Mouse (Mus musculus): ENCODE measurements at regions not wholly inside any gene's neighbourhood (a gene's known extent, or its start where the extent isn't known, plus 50 kb on each side); places are given as distances from the start of the nearest gene placed in this dataset.
A peak's percentile ranks its signal among the peaks of the same experiment; 100 is the strongest.

DNA sequence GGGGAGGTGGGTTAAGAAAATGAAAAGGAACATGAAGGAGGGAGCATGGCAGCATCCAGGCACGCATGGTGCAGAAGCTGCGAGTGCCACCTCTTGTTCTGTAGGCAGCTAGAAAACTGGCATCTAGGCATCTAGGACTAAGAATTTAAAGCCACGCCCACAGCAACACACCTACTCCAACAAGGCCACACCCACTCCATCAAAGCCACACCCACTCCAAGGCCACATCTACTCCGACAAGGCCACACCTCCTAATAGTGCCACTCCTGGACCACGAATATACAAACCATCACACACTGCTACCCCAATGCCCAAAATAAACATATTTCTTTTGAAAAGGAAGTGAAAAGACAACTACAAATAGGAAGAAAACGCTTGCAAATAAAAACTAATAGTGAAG, 66.6 kb upstream of the Zmiz1 start:
- DNase-seq, result peak; percentile 28

DNA sequence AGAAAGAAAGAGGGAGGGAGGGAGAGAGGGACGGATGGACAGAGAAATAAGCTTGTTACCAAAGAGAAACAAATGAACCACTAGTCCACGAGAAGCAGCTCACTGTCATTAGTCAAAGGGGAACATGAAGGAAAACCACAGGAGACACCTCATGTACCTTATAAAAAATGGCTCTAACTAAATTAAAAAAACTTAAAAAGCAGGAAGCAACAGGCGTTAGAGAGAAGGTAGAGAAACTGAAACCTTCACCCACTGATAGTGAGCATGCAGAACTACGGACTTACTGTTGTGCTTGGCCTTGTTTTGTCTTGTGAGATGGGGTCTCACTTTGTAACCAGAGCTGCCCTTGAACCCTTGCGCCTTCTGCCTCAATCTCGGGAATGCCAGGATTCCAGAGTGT, 66.0 kb upstream of the Zmiz1 start:
- no peak for DNase-seq

DNA sequence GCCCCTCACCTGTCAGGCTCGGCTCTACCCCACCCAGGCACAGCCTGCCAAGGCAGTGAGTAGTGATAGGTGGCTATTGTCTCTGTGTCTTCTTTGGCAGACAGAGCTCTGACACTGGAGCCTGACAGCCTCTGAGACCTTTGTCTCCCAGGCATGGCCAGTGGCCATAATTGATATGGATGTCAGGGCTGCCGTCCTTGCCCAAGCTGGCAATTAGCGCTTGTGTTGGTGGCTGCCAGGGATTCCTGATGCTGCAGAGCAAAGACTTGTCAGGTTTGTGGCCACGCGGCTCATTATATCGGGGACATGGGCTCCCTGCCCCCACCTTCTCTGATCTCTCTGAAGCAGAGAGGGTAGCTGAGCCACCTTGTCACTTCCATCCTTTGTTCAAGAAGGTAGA, 64.1 kb upstream of the Zmiz1 start:
- no peak for DNase-seq

DNA sequence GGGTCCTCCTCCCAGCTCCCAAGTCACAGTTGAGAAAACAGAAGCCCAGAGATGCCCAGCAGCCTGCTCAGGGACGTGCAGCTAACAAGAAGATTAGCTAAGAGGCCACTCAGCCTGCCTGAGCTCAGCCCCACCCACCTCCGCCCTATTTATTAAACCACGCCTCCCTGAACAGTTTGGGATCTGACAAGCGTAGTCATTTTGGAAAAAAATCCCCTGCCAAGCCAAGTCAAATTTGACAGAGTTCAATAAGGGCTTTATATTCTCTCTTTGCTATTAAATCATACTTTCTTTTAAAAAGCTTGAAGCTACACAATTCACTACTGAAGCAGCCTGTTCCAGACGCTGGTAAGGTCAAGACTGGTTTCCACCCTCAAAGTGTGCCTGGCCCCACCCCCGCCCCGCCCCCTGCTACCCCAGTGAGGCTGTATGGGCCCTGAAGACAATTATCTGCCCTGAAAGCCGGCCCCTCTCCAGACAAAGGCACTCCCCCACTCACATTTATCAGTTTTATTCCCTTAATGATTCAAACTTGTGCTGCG, 61.9 kb upstream of the Zmiz1 start:
- peak; percentile 93 for DNase-seq

DNA sequence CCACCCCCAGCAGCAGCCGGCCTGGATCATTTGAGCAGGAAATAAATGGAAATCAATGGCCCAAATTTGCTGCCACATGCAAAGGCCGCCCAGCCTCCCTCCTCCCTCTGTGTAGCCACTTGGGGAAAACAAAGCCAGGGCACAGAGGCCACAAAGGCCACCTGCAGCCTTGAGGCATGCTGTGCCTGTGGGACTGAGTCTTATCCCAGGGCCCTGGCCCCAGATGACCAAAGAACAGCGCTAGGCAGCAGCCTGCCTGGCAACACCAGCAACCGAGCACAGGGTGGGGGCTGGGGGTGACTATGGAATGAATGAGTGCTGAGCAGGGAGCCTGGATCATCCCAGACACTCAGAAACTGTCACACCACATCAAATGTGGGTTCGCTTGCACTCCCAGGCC, 61.2 kb upstream of the Zmiz1 start:
- no peak for DNase-seq

DNA sequence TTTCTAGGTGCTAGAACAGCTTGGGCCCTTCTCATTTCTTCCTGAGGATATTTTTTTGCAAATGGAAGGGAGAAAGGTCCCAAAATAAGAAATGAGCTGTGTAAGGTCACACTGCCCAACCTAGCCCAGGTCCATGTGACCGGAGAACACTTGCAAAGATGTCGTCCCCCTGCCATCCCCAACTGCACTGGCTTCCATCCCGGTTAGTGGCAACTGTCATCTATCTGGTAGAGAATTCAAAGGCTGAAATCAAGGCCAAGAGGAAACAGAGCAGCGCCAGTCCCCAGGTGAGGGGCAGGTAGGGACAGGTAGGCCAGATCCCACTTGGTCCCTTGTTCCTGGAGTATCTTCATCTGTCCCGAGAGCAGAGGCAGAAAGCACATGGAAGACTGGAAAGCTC, 60.2 kb upstream of the Zmiz1 start:
- DNase-seq, result no peak

DNA sequence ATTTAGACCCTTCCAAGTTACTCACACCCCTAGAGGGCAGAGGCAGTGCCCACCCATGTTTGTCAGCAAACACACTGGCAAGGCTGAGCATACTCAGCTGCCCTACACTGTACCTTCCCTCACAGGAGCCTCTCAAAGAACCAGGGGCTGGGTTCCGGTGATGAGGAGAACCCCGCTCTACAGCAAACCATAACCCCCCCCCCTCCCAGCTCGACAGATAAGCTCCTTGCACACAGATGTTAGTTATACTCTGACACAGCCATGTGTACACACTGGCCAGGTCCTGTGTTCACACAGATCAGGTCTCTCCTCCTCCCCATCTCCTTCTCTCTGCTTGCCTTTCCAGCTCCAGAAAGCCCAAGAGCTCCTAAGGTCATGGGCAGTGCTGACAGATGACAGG, 59.7 kb upstream of the Zmiz1 start:
- no peak for DNase-seq

DNA sequence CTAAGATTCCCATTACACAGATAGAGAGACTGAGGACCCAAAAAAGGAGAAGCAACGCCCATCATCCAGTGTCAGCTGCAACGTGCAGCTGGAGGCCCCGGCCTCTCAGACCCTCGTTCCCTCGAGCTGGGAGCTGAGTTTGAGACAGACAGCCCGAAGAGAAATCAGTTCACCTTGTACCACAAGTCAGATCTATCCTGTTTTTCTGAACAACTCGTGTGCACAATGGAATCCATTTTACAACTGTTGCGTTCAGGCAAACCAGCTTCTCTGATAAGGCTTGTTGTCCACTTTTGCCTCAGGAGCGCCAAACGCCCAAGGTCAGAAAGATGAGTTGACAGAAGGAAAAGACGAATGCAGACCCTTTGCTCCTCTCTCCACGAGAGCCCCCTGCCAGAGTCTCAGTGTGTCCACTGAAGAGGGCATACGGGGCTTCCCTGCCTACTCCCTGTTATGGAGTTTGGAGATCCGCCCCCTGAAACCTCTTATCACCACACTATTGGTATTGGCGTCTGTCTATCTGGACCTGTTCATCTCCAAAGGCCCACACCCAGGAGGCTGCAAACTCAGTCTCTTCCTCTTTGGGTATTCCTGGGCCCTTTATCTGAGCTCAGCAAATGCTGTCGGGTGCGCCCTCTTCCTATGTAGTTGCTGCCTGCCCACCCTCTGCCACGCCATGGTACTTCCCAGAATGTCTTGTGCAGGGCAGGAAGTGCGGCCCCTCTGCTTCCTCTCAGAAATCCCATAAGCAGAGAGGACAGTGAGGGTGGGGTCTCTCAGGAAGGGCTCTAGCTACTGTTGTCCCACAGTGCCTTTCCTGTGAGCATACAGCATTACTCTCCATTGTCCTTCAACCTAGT, 57.7 kb upstream of the Zmiz1 start:
- peak; percentile 86 for DNase-seq

DNA sequence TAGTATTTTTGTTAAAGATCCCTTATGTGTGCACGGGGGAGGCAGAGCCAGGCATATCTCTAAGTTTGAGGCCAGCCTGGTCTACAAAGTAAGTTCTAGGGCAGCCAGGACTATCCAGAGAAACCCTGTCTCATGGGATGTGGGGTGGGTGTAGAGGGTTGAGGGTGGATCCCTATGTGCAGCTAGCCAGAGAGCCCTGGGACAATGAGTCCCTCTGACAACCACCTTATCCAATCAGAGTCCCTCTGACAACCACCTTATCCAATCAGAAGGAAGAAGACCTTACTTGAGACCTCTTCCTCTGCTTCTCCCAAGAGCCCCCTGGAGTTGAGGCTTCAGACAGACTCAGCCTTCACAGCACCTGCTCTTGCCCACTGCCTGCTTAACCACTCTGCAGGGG, 56.6 kb upstream of the Zmiz1 start:
- peak; percentile 23 for DNase-seq

DNA sequence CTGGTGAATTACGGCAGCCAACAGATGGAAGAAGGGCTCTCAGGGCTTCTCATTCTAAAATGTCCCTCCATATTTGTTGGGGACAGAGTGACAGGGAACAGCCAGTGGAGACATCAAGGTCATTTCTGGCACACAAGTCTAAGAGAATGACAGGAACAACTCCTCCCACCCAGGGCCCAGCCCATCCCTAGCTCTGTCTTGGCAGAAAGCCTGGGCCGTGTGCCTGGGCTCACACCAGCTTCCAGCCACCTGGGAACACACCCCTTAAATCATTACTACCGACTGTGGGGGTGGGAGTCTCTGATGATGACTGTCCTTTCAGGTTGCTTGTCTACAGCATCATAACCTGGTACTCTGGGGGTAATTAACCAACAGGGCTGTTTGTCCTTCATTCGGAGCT, 53.8 kb upstream of the Zmiz1 start:
- DNase-seq, result peak; percentile 47

DNA sequence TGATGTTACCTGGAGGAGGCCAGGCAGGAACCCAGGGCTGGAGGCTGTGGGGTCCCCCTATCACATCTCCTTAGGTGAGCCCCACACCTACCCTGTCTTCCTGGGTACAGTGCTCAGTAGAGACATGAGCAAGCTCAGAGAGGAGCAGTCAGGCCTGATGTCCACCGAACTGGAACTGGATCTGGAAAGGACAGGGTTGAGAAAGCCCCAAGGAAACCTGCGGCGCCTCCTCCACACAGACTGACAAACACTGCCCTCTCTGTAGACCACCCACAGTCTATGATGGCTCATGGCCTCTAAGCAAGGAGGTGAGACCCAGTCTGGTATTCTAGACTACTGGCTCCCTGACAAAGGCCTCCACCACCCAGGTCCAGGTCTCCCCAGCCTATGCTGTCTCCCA, 52.9 kb upstream of the Zmiz1 start:
- no peak for DNase-seq

DNA sequence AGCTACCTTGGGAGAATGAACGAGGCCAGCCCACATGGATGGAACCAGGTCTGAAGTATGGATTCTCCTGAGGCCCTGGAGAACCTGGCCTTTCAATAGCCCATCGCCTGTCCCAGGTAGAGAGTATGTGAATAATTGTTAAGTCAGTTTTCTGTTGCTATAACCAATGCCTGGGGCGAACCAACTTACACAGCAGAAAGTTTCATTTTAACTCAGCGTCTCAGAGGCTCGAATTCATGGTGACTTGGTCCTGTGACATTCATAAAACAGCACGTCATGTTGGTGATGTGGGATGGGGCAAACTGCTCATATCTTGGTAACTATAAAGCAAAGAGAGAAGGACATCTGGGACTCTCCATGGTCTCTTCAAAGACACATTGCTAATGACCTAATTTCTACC, 52.4 kb upstream of the Zmiz1 start:
- no peak for DNase-seq

DNA sequence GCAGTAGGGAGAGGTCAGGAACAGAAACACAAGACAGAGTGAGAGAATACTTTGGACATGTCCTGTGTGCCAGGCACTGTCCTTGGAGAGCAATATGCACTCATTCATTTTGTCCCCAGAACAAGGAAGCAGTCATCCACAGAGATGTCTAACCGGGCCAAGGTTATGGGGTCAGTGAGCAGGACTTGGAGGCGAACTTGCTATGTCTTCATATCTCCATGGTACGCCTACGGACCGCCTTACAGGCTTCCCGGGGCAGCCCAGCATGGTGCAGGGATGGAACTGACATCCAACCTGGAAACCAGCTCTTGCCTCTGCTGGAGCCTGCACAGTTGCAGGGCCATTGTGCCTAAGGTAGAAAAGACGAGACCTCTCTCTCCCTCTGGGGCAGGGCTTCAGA, 51.9 kb upstream of the Zmiz1 start:
- no peak for DNase-seq

Measured in lung, postnatal 36 days (tissue).